Mouse (Mus musculus): ENCODE measurements at regions not wholly inside any gene's neighbourhood (a gene's known extent, or its start where the extent isn't known, plus 50 kb on each side); places are given as distances from the start of the nearest gene placed in this dataset.
A peak's percentile ranks its signal among the peaks of the same experiment; 100 is the strongest.

- no peak for DNase-seq (ENCODE audit: low spot score)
These were observed 227.1 kb downstream of the Pth2r start for GRCm38 (mm10) chr1:65509003-65509402.

- no peak for DNase-seq (ENCODE audit: low spot score)
These were observed 253.8 kb downstream of the Pth2r start for GRCm38 (mm10) chr1:65535674-65536073.

GRCm38 (mm10) chr1:65538509-65538908 lies 256.7 kb downstream of the Pth2r start:
- no peak for DNase-seq (ENCODE audit: low spot score)

GRCm38 (mm10) chr1:65544219-65544864 lies 262.5 kb downstream of the Pth2r start:
- no peak for DNase-seq (ENCODE audit: low spot score)

GRCm38 (mm10) chr1:65545336-65546060 lies 263.6 kb downstream of the Pth2r start:
- no peak for DNase-seq (ENCODE audit: low spot score)

GRCm38 (mm10) chr1:65548830-65549229 lies 267.0 kb downstream of the Pth2r start:
- no peak for DNase-seq (ENCODE audit: low spot score)

- no peak for DNase-seq (ENCODE audit: low spot score)
These were observed 305.5 kb downstream of the Pth2r start for GRCm38 (mm10) chr1:65587402-65587801.

- DNase-seq (ENCODE audit: low spot score) = no peak
These were observed 291.0 kb upstream of the Crygf start for GRCm38 (mm10) chr1:65635315-65635714.

GRCm38 (mm10) chr1:65654460-65654859 lies 271.9 kb upstream of the Crygf start:
- DNase-seq (ENCODE audit: low spot score) = no peak

GRCm38 (mm10) chr1:65681960-65682359 lies 244.4 kb upstream of the Crygf start:
- no peak for DNase-seq (ENCODE audit: low spot score)

GRCm38 (mm10) chr1:65687322-65687721 lies 239.0 kb upstream of the Crygf start:
- no peak for DNase-seq (ENCODE audit: low spot score)

- DNase-seq (ENCODE audit: low spot score) = no peak
These were observed 196.1 kb upstream of the Crygf start for GRCm38 (mm10) chr1:65730262-65730661.

GRCm38 (mm10) chr1:65757951-65758350 lies 168.4 kb upstream of the Crygf start:
- no peak for DNase-seq (ENCODE audit: low spot score)

- peak; percentile 39 for DNase-seq (ENCODE audit: low spot score)
These were observed 165.2 kb upstream of the Crygf start for GRCm38 (mm10) chr1:65761141-65761540.

- no peak for DNase-seq (ENCODE audit: low spot score)
These were observed 126.1 kb upstream of the Crygf start for GRCm38 (mm10) chr1:65800244-65800643.

GRCm38 (mm10) chr1:65820771-65821170 lies 105.5 kb upstream of the Crygf start:
- DNase-seq (ENCODE audit: low spot score) = no peak

GRCm38 (mm10) chr1:65841116-65841515 lies 85.2 kb upstream of the Crygf start:
- DNase-seq (ENCODE audit: low spot score) = no peak

- no peak for DNase-seq (ENCODE audit: low spot score)
These were observed 79.3 kb upstream of the Crygf start for GRCm38 (mm10) chr1:65847005-65847404.

- peak; percentile 42 for DNase-seq (ENCODE audit: low spot score)
These were observed 52.6 kb upstream of the Crygf start for GRCm38 (mm10) chr1:65873691-65874090.
